Mouse (Mus musculus) testis, adult 2 months (tissue): ENCODE data around the gene Dner.

ENCODE experiments used
- CTCF ChIP-seq: fragments of 200-500 bp; IDR thresholded peaks from 2 replicates; pipeline ENCODE4 v1.5.1; 2012; ENCODE audit warnings: low read depth, mild to moderate bottlenecking, inconsistent platforms, low read length, moderate library complexity; ENCODE audit not compliant: control insufficient read depth, insufficient read depth, insufficient replicate concordance
- POLR2A ChIP-seq: fragments of 200-500 bp; IDR thresholded peaks from 2 replicates; pipeline ENCODE4 v1.6.1; 2012; ENCODE audit warnings: low read depth, mild to moderate bottlenecking, inconsistent platforms, low read length, moderate library complexity; ENCODE audit not compliant: control insufficient read depth

GRCm38 (mm10) chr1:84362709-84363617 lies 333.1 kb downstream of the Dner start:
- no peak for TF ChIP-seq CTCF
- TF ChIP-seq POLR2A, result no peak
